Mouse (Mus musculus) gastrocnemius, postnatal 14 days (tissue): ENCODE results near the gene Fam216a. TPM values are rescaled to one million over a fixed set of nuclear protein-coding genes. Genes with fewer than 3 reads are reported as not detected.
A peak's percentile ranks its signal among the peaks of the same experiment; 100 is the strongest.

Experiments used
- DNase-seq: peaks from one replicate; pipeline ENCODE4 v3.0.0; 2021; ENCODE audit warnings: mixed read lengths
- intact Hi-C: fragments of 180-260 bp; cut with DNase I; formaldehyde crosslinking; loops from one replicate; pipeline ENCODE4 v1.15.1; 2025; ENCODE audit warnings: low total_unique reads
- total RNA-seq, 2 experiments: library from RNA; stranded (reverse); gene quantifications; 2 replicates each; pipeline ENCODE4 v1.2.3; 2021

Fam216a gene
- total RNA-seq, 2 experiments from 2014 or later = 7.6 to 7.8 TPM

DNA sequence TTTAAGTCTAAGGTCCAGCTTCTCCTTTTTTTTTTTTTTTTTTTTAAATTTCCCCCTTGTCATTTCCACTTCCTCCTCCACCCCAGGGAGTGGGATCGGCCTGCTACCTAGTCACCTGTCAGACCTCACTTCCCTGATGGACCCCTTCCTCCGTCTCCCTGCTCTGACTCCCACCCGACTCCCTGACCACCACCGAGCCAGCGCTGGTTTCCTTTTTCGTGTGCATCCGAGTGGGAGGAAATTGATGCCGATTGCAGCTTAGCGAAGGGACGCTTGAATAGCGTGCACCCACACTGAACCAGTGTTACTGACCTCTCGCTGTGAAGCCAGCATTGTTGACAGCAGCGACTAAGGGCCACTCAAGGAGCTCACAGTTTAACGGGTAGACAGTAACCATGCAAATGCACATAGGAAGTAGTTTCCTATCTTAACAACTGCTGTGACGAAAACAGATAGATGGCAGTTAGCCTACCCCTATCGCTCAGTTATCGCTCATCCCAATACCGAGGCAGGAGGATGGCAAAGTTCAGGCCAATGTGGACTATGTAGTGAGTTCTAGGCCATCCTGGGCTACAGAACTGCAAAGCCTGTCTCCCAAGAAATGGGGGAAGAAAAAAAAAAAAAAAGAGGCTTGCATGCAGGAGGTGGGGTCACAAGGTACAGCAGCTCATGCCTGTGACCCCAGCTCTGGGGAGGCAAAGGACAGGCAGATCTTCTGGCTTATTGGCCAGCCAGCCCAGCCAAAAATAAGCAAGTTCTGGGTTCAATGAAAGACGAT is 20.3 kb upstream of the Fam216a start:
- no peak for DNase-seq
- intact Hi-C loops = no loop called here

DNA sequence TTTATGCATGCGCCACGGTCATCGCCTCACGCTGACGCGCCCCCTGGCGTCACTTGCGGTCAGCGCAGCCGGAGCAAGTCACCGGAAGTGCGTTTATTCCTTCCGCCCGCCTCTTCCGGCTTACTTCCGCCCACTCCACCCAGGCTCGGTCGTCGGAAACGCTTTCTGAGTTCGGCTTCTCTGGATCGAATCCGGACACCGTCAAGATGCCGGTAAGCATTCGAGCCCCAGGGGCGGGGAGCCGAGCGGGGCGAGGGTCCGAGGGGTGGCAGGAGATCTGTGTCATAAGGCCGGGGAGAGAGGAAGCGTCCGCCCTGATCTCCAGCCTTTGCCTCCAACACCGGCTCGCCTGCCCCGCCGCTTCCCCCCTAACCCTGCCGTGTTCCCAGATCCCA is 19.6 kb upstream of the Fam216a start, which contains the start of gene Arpc3:
TSS of gene Arpc3 (plus strand) at position 93 of the 395 bp plus-strand sequence.
- intact Hi-C loops = no loop called here
- DNase-seq = peak; percentile 89

DNA sequence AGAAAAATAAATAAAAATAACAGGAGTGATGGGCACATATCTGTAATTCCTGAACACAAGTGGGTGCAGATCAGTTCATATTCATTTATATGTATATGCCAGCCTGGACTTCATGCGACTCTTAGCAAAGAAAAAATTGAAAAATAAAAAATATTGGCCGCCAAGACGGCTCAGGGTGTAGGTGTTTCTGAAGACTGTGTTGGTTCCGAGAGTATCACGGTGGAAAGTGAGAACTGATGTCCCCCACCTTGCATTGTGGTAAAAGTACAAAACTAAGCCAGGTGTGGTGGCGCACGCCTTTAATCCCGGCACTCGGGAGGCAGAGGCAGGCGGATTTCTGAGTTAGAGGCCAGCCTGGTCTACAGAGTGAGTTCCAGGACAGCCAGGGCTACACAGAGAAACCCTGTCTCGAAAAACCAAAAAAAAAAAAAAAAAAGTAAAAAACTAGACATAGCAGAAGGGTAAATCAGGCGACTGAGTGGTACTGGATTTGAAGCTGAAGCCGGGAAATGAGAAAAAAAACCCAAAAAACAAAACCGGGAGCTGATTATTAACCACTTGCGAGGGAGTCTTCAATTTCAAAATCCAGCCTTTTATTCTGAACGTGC is 19.1 kb upstream of the Fam216a start:
- intact Hi-C loops = no loop called here
- no peak for DNase-seq

GRCm38 (mm10) chr5:122390671-122391070 is 18.5 kb upstream of the Fam216a start:
- no peak for DNase-seq
- intact Hi-C loops = no loop called here

DNA sequence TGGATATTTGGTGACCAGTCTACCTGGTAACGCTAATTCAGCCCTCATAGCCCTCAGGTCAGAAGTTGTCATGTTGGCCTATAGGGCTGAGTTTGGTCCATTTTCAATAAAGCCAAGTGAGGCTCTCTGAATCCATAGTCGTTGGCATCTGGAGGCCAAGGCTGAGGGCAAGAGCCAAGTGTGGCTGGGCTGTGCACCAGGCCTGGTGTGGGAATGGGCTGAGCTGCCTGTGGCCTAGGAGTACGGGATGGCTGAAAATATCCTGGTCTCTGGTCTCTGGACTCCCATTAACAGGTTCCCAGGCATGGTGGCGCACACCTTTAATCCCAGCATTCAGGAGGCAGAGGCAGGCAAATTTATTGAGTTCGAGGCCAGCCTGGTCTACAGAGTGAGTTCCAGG is 17.8 kb upstream of the Fam216a start:
- intact Hi-C loops = no loop called here
- no peak for DNase-seq

GRCm38 (mm10) chr5:122379374-122380155 is 7.4 kb upstream of the Fam216a start:
- intact Hi-C loops = no loop called here
- peak; percentile 67 for DNase-seq

DNA sequence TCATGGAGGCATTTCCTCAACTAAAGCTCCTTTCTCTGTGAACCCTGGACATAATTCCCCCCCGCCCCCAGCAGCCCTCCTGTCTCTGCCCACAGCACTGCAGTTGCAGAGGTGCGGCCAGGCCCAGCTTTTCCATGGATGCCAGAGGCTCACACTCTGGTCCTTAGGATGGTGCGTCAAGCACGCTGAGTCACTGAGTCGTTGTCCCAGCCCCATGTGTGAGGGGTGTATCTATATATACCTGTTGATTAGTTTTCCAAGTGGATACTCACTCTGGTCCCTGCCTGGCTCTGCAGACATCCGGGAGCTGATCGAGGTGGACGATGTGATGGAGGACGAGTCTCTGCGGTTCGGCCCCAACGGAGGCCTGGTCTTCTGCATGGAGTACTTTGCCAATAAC is 6.0 kb upstream of the Fam216a start:
- DNase-seq = no peak
- intact Hi-C loops = no loop called here

DNA sequence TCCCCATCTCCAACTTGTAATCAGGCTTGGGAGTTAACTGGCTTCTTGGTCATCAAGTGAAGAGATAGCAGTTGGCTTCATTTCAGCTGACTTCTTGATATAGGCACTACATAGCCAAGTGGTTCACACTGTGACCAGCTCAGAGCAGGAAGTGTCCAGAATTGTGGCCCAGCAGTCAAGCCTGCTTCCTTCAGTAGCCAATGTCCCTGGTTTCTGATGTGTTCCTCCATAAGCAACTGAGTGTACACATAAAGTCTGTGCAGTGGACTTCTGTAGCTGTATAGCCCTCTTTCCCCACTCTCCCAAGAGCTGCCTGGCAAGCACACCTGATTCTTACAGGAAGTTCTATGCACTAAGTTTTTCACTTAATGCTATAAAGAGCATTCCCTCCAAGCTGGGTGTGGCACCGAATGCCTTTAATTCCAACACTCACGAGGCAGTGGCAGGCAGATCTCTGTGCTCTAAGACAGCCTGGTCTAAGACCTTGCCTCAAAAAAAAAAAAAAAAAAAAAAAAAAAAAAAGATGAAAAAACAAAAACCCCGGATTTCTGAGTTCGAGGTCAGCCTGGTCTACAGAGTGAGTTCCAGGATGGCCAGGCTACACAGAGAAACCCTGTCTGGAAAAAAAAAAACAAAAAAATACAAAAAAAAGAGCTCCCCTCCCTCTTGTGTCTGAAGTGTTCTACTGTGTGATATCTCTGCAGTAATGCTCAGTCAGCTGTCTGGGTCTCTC is 5.1 kb upstream of the Fam216a start:
- intact Hi-C loops = no loop called here

GRCm38 (mm10) chr5:122372878-122373277 is 714 bp upstream of the Fam216a start:
- intact Hi-C loops = no loop called here
- no peak for DNase-seq

More for the DNA sequence above, 5.1 kb upstream of the Fam216a start:
- no peak for DNase-seq

- peak; percentile 47 for DNase-seq
- intact Hi-C loops = no loop called here
These were observed 473 bp downstream of the Fam216a start, which contains the start of gene Gpn3 for GRCm38 (mm10) chr5:122371591-122372191. Gene Gpn3 (plus strand): TSS chr5:122371876.

DNA sequence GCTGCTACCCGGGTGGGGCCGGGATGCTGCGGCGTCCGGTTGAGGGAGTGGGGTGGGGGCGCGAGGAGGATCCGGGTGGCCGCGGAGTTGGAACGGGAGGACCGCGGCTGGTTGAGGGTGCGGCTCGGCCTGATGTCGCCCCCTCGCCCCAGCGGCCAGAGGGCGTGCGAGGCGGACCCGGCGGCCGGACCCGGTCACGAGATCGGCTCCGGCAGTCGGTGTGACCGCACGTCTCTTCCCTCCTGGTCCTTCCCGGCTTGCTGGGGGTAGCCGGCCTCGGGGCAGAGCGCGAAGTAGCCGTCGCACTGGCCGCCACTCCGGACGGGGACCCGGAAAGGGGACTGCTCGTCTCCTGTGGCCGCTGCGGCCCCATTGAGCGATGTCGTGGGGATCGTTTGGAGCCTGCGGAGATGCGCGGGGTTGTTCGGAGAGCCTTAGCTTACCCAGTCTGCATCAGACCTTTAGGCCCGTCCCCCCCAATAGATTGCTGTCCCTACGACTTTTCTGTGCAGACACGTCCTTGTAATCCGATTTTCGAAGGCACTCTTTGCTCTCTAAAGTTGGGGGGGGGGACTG is 17.6 kb downstream of the Fam216a start:
- intact Hi-C loops = no loop called here
- DNase-seq = no peak

- peak; percentile 99 for DNase-seq
- intact Hi-C loops = no loop called here
These were observed 18.2 kb downstream of the Fam216a start, which contains the start of the genes Rad9b and Vps29 for GRCm38 (mm10) chr5:122353807-122354491. Gene Rad9b (minus strand): TSS chr5:122354233. Gene Vps29 (plus strand): TSS chr5:122354369.

DNA sequence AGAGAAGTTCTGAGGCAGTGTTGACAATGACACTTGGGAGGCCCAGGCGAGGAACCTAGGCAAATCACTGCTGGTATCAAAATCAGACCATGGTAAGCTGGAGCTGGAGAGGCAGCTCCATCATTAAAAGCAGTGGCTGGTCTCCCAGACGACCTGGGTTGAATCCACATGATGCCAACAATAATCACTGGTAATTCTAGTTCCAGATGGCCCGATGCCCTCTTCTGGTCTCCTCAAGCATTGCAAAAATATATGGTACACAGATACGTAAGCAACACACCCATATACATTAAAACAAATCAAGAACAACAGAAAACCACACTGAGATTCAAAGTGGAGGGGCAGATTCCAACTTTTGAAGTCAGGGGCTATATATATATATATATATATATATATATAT is 26.4 kb downstream of the Fam216a start:
- intact Hi-C loops = loop anchor here (10.0 kb wide), 1 partner anchor 211 kb away; no protein-coding TSS in a partner anchor
- no peak for DNase-seq

- DNase-seq = peak; percentile 66
- intact Hi-C loops = loop anchor here (10.0 kb wide), 1 partner anchor 209 kb away; no protein-coding TSS in a partner anchor
These were observed 27.9 kb downstream of the Fam216a start for GRCm38 (mm10) chr5:122344260-122344659.

- intact Hi-C loops = loop anchor here (10.0 kb wide), 1 partner anchor 209 kb away; no protein-coding TSS in a partner anchor
These were observed 28.4 kb downstream of the Fam216a start for GRCm38 (mm10) chr5:122343768-122344167.

DNA sequence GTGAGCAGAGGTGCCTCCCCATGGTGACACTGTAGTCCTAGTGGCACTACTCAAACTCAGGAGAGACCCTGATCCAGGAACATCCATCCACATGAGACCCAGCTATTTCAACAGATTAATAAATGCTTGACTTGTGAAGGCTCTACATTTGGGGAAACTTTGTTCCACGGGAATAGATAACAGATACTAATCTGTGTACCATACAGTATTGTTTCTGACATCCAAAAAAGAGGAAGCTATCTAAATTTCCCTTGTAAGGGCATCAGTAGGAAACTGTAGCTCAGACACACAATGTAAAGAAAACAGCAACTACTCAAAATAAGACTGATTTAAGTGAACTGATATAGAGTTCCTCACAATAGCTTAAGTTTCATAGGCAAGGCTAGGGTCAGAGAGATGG is 29.3 kb downstream of the Fam216a start:
- intact Hi-C loops = loop anchor here (10.0 kb wide), 1 partner anchor 208 kb away; no protein-coding TSS in a partner anchor
- DNase-seq = no peak

More at GRCm38 (mm10) chr5:122343768-122344167, 28.4 kb downstream of the Fam216a start:
- no peak for DNase-seq

GRCm38 (mm10) chr5:122336554-122337294 is 35.4 kb downstream of the Fam216a start:
- intact Hi-C loops = no loop called here
- DNase-seq = no peak
